Mouse (Mus musculus): ENCODE measurements around the gene Mpzl3. TPM values are rescaled to one million over a fixed set of nuclear protein-coding genes. Genes with fewer than 3 reads are reported as not detected.
"Not testable (repeated sequence)": the region's sequence is repeated elsewhere in the genome, so short reads cannot be mapped to it uniquely, and the experiment has no call there.

Mpzl3 gene
- 10 to 100 TPM in 1 of 2 experiments, 1 to 10 TPM in 1; 7.5 to 10.8 TPM for polyA plus RNA-seq (2017; shearing (Covaris generic))

DNA sequence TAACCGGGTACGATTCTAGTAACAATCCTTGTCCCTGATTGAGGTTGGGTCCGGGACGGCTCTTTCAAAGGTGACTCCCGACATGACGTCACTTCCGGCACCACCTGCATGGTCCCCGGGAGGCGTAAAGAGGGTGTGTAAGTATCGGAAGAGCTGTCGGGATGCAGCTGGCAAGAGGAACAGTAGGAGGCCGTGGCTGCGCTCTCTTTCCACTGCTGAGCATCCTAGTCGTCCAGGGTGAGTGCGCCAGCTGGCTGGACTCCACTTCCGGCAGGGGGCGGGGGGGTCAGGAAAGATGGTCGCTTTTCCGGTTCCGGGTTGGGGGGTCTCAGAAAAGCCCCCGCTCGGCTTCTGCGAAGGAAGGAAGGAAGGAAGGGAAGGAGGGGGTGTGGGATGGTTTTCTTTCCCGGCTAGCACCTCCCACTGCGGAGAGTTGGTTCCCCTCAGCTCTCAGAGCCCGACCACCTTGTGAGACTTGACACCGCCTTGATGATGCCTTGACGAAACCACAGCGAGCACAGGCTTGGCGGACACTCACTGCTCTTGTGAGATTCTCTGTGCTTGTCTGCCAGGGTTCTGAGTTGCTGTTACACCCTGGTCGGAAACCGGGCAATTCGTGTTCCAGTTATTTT lies at the start of gene Mpzl3:
Gene Mpzl3, plus strand, starts transcription at position 105 of the 632 bp plus-strand sequence.
- ATAC-seq = peak; percentile 78

DNA sequence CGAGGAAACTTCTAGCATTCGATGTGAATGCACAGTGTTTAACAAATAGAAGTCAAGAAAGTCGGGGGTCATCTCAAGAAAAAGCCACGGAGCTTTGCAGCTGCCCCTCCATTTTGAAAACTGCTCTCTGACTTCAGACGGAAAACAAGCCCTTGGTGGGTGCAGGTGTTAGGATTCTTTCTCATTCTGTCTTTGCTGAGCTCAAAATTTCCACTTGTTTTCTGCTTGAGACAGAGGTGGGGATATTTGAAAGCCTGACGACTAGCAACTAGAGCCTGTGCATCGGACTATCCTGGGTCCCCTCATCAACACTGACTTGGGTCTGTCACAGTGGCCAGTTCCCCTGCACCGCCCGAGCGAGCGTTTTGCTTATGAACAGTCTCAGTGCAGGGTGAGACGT lies 47.6 kb upstream of the Mpzl3 start:
- no peak for ATAC-seq

DNA sequence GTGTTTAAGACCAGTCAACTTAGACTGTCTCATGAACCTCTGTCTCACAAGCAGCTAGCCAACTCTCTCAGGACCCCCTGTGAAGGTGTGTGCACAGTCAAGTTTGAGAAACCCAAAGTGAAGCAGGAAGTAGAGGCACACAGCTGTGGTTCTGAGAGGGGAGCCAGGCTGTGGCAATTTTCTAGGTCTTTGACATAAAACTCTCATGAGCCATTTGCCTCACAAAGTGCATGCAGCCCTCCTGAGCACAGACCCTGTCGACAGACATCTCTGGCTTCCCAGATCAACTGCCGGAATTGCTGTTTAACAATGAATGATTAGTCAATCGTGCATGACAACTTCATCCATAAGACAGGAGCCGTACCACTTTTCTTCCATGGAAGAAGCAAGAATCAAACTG lies 46.6 kb upstream of the Mpzl3 start:
- ATAC-seq = no peak

DNA sequence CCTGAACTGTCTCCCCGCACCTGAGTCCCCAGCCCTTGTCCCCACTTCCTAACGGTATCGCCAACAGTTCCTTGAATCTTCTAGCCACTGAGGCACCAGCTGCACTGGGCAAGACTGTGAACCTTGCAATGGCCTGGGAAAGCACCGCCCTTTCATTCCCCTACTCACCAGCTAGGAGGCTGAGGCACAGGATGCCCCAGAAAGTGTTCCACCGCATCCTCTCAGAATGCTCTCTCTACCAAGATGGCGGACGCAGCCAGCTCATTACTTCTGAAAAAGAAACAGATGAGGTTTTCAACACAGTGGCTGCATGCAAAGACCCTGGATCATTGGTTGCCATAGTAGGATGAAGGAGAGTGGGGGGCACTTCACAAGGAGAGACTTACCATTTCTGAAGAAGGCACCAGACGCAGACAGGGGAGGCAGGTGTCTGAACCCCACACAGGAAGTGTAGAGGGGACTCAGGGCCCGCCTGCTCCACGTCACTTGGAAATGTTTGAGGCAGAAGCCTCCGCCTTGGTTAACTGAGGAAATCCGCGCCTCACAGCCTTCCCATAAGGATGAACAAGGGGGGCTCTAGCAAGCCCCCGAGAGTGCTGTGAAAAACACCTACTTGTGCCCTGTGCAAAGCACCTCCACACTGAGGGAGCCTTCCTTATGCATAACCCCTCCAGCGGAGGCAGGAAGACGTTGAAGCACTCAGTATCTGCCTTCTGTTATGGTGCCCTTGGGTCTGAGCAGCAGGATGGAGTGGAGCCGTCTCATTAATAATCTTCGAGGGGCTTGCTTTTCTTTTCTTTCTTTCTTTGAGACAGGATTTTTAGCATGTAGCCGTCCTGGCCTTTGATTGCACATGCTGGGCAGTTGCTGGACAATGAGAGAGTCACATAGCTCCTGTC lies 45.6 kb upstream of the Mpzl3 start, which contains the start of gene Cd3e:
Gene Cd3e, minus strand, starts transcription at position 448 of the 899 bp plus-strand sequence.
- peak; percentile 86 for ATAC-seq

DNA sequence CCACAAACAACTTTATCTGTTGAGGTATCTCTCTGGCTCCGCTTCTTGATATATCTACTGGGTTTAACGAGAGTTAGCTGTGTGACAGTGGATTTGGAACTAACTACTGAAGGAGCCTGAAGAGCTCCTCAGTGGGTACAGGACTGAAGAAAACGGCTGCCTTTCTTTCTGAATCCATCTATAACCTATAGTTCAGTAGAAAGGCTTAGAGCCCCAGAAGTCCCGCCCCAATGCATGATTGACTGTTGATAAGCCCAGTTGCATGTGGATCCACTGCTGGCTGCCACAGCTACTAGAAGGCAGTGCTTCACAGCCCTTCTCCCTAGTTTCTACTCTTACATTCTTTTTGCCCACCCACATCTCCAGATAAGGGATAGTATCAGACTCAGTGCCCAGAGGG lies 44.5 kb upstream of the Mpzl3 start:
- peak; percentile 50 for ATAC-seq

DNA sequence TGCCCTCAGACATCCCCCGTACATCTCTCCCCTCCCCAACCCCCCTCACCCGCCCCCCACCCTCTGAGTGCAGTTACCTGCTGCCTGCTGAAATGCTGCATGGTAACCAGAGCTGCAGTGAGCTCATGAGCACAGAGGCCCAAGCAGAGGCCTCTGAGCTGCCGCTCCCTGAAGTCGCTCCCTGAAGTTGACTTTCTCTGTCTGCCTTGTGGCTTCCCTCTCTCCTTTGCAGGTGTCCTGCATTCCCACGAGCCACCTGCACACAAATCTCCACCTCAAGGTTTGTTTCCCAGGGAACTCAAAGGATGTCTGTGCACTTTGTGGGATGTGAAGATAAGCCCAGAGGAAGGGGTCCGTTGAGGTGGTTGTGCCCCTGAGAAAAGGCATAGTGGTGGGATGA lies 43.7 kb upstream of the Mpzl3 start:
- no peak for ATAC-seq

- ATAC-seq = peak; percentile 71
Measured at GRCm38 (mm10) chr9:45014879-45015278, 40.1 kb upstream of the Mpzl3 start.

- ATAC-seq = no peak
Measured at GRCm38 (mm10) chr9:45015841-45016240, 39.1 kb upstream of the Mpzl3 start.

DNA sequence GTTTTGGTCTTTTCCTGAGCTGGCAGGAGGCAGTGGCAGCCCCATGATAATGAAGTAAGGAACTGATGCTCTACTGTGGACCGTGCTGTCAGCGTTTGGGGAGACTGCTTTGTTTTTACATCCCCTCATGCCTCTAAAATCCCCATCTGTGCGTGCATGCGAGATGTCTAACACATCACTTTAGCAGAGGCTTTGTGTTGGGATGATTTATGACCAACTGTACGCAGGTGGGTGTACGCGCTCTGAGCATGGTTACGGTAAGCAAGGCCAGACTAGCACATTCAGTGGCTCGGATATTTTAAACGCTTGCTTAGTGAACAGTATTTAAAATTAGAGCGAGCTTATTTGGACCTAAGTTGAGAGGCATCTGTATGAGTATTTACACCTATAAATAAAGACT lies 37.0 kb upstream of the Mpzl3 start:
- no peak for ATAC-seq

GRCm38 (mm10) chr9:45022800-45023199 lies 32.2 kb upstream of the Mpzl3 start:
- peak; percentile 57 for ATAC-seq

DNA sequence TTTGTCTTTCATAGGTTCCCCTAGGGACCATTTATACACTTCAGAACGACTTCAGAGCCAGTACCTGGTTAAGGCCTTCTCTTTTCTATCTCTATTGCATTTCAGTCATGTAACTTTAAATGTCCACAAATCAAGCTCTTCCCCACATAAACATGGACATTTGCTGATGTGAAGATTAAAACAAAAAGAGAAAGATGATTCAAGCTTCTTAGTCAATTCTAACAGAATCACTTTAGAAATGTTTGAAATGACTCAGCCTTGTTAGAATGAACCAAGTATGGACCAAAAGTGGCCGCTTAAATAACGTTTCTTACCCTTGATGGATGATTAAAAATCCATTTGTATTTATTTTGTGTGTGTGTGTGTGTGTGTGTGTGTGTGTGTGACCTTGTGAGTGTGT lies 31.3 kb upstream of the Mpzl3 start:
- no peak for ATAC-seq

DNA sequence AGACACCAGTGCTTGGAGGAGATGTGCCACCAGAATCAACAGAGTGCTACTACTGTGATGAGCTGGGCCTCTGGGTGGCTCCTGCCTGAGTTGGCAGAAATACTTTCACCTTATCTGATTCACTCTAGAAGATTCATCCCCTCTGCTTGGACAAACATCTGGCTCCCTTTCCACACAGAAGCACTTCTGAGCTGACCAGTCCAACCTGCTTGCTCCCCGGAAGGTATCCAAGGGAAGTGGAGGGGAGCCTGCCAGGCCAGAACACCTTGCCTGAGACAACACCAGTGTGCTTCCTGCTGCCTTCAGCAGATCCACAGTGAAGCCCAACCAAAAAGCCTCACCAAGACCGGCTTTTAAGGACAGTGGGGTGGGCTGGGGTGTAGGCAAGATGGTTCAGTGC lies 30.8 kb upstream of the Mpzl3 start:
- ATAC-seq = no peak

DNA sequence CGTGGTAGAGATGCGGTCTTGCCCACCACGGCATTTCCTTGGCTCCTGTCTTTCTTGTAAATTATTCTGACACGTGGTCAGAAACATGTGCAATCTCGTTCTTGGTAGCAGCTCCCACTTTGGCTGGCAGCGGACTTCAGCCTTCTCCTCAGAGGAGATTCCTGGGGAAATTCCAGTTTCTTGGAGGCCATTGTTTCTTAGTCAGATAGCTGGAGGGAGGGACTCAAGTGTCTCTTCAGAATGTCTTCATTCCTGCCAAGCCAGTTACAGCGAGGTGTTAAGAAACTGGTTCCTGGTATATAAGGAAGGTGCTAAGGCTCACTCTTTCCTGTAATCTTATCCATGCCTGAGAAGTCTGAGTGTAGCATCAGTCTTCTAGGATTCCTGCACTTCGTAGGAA lies 27.6 kb upstream of the Mpzl3 start:
- ATAC-seq = no peak

- ATAC-seq = no peak
Measured at GRCm38 (mm10) chr9:45030341-45030740, 24.6 kb upstream of the Mpzl3 start.

DNA sequence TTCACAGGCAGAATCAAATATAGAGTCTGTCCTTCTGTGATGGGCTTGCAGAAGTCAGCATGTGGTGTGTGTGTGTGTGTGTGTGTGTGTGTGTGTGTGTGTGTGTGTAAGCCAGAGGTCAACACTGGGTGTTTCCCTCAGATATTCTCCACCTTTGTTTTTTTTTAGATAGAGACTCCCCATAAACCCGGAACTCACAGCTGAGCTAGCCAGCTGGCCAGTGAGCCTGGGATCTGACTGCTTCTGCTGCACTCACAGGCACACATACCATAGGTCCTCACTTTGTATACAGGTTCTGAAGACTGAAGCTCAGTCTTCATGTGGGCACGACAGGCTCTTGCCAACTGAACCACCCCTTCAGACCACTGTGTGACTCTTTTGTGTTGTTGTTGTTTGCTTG lies 22.7 kb upstream of the Mpzl3 start:
- ATAC-seq = no peak

DNA sequence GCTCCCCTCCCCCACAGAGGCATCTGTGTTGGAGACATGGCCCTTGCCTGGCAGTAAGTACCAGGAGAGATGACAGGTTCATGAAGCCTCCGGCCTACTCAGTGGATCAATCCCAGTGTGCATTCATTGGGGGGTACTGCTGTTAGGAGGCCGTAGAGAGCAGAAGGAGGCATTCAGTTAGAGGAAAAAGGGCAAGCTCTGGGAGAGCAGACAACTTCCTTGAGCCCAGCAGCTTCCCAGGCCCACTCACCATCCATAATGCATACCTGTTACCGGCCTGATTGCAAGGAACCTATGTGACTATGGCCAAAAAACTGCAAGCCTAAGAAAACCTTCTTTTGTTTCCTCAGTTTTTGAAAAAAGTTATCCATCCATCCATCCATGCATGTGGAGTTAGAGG lies 20.5 kb upstream of the Mpzl3 start:
- ATAC-seq = no peak

DNA sequence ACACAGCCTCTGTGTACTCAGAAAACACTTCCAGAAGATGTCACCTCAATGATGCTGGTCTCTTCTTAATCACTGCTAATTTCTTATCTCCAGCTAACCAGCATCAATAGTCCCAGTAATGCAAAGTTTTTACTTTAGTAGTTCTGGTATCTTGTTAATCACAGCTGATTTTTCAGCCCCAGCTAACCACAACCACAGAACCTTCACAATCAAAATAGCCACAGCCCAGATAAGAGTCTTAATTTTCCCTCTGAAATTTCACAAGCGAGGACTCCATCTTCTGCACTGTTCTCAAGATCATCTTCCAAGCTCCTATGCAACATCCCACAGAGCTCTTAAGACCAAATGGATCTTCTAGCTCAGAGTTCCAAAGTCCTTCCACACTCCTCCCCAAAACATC lies 17.2 kb upstream of the Mpzl3 start:
- ATAC-seq = not testable (repeated sequence)

- ATAC-seq = no peak
Measured at GRCm38 (mm10) chr9:45039499-45039898, 15.5 kb upstream of the Mpzl3 start, which contains the start of gene Mpzl2. TSS of gene Mpzl2 (plus strand) at chr9:45039799.

GRCm38 (mm10) chr9:45040066-45040845 lies 14.7 kb upstream of the Mpzl3 start:
- ATAC-seq = no peak

DNA sequence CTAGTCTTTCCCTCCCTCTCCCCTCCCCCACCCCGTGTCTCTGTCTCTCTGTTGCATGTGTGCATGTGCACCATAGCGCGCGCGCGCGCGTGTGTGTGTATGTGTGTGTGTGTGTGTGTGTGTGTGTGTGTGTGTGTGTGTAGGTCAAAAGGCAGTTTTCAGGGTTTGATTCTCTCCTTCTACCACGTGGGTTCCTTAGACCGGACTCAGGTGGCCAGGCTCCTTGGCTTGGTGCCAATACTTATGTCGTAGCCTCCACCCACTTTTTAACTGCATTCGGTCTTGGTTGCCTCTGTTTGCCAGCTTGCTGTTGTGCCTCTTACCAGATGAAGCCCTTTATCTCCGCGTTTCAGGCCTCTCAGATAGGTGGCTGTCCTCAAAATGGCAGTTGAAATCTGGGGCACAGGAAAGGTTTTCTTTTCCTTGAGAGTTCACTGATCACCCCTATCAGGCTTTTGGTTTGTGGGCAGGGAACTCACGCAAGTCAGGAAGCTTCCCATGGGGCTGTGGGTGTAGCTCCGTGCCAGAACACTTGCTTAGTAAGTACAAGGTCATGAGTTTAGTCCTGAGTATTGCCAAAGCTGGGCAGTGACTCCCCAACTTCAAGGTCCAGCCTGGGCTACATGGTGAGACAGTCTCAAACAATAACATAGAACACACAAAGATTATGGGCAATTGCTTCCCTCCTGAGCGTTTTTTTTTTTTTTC lies 13.7 kb upstream of the Mpzl3 start:
- no peak for ATAC-seq

GRCm38 (mm10) chr9:45042056-45042720 lies 12.8 kb upstream of the Mpzl3 start:
- ATAC-seq = peak; percentile 70

GRCm38 (mm10) chr9:45042947-45043346 lies 12.0 kb upstream of the Mpzl3 start:
- no peak for ATAC-seq

Data from CD4-positive, CD25-positive, alpha-beta regulatory T cell, adult 4 months (primary cell).